Mouse (Mus musculus) midbrain, embryonic 15.5 days (tissue): ENCODE measurements around the gene Rai1. TPM values are rescaled to one million over a fixed set of nuclear protein-coding genes. Genes with fewer than 3 reads are reported as not detected.

Experiments
- ATAC-seq: fragments of 200-750 bp; cut with Nextera tagmentation; replicated peaks from 2 replicates; pipeline ENCODE4 v1.8.0; 2017; ENCODE audit warnings: moderate TSS enrichment
- H3K27ac ChIP-seq: fragments of 300-500 bp; sonication (generic); 2 replicates; pipeline ENCODE4 v1.5.1; 2015; ENCODE audit warnings: mild to moderate bottlenecking, inconsistent platforms
- H3K27me3 ChIP-seq: fragments of 300-500 bp; sonication (generic); replicated peaks from 2 replicates; pipeline ENCODE4 v1.6.1; 2015; ENCODE audit warnings: inconsistent platforms
- H3K36me3 ChIP-seq: fragments of 300-500 bp; sonication (generic); replicated peaks from 2 replicates; pipeline ENCODE4 v1.6.1; 2015; ENCODE audit warnings: inconsistent platforms
- H3K4me1 ChIP-seq: fragments of 300-500 bp; sonication (generic); 2 replicates; pipeline ENCODE4 v1.6.1; 2015; ENCODE audit warnings: inconsistent platforms
- H3K4me2 ChIP-seq: fragments of 300-500 bp; sonication (generic); 2 replicates; pipeline ENCODE4 v1.6.1; 2015; ENCODE audit warnings: inconsistent platforms, mild to moderate bottlenecking, moderate library complexity
- H3K4me3 ChIP-seq: fragments of 300-500 bp; sonication (generic); 2 replicates; pipeline ENCODE4 v1.5.1; 2015; ENCODE audit warnings: mild to moderate bottlenecking, inconsistent platforms
- H3K9ac ChIP-seq: fragments of 300-500 bp; sonication (generic); 2 replicates; pipeline ENCODE4 v1.6.1; 2015; ENCODE audit warnings: mild to moderate bottlenecking, inconsistent platforms
- H3K9me3 ChIP-seq: fragments of 300-500 bp; sonication (generic); 2 replicates; pipeline ENCODE4 v1.6.1; 2016; ENCODE audit warnings: inconsistent platforms
- WGBS: fragments of 180-500 bp; shearing (Covaris S2); methylation state at CpG from one replicate; pipeline ENCODE4 v1.1.7; 2015; ENCODE audit warnings: mixed read lengths; 5-methylcytosine and 5-hydroxymethylcytosine counted together
- microRNA-seq: library from miRNA; unstranded; fragments of <30 nt; microRNA quantifications from one replicate; pipeline ENCODE4, GENCODE M21; 2016
- polyA plus RNA-seq: library from polyadenylated mRNA; unstranded; fragments of >200 nt; fragmentation: Nextera tagmentation; extraction: Ambion mirVana; gene quantifications from 2 replicates; pipeline ENCODE4 v1.2.1, GENCODE M21; 2015

The Rai1 gene
- polyA plus RNA-seq, 1 experiment from 2014 or later: 34.7 TPM

DNA sequence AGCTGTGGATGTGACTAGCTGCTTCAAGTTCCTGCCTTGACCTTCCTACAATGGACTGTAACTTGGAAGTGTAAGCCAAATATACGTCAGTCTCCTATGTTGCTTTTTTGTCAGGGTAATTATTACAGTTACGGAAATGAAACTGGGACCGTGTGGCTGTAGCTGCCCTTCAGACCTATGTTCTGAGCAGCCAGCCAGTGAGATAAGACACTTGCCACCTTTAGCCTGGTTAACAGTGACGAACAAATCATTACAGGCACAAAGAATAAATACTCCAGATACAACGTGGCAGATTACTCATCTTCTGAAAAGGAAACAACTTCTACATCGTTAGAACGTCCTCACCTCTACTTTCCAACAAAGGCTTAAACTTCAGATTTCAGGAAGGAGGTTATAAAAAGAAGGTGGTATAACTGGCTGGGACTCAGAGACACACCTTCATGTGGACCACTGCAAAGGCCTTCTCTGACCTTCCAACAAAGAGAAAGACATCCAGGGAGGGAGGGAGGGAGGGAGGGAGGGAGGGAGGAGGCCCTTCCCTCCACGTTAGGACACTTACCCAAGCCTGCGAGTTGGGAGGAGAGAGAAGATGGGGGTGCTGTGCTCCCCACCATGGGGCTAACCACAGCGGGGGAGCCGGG, 139.8 kb downstream of the Rai1 start:
- no peaks in the 10 kb centered on the region for H3K27me3 ChIP-seq
- H3K4me1 ChIP-seq: peaks cover 16% of the 10 kb centered on the region
- no peaks in the 10 kb centered on the region for H3K9me3 ChIP-seq
- 71% methylated on average over 11 of the region's 11 CpGs for WGBS
- no peak for ATAC-seq
- no peak overlapping the region for H3K9ac ChIP-seq
- no peak overlapping the region for H3K27ac ChIP-seq
- no peak overlapping the region for H3K4me3 ChIP-seq
- 0 out of 2 replicates have a peak, but pooled peaks cover 22% of the 10 kb centered on the region for H3K36me3 ChIP-seq
- no peak overlapping the region for H3K4me2 ChIP-seq

DNA sequence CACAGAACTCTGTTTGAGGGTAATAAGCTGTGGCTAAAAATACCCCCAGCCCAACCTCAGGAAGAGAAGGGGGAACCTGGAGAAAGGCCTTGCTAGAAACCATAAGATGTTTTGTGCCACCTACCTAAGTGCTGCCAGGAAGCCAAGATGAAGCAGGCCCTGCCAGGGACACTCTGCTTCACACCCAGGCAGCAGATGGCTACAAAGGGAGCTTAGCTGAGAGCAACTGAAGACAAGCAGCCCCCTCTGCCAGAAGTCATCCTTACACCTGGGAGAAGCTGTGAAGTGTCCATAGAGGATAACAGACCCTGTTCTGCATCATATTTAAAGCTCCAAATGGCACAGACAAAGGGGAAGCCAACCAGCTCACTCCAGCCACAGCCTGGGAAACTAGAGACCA, 141.3 kb downstream of the Rai1 start:
- Histone ChIP-seq H3K9me3 (no peaks in the 10 kb centered on the region), H3K4me1 (peaks cover 16% of the 10 kb centered on the region), H3K4me2 (no peak overlapping the region), H3K36me3 (0 out of 2 replicates have a peak, but pooled peaks cover 15% of the 10 kb centered on the region), H3K4me3 (no peak overlapping the region), H3K27me3 (no peaks in the 10 kb centered on the region), H3K27ac (no peak overlapping the region), H3K9ac (no peak overlapping the region)
- ATAC-seq: no peak

DNA sequence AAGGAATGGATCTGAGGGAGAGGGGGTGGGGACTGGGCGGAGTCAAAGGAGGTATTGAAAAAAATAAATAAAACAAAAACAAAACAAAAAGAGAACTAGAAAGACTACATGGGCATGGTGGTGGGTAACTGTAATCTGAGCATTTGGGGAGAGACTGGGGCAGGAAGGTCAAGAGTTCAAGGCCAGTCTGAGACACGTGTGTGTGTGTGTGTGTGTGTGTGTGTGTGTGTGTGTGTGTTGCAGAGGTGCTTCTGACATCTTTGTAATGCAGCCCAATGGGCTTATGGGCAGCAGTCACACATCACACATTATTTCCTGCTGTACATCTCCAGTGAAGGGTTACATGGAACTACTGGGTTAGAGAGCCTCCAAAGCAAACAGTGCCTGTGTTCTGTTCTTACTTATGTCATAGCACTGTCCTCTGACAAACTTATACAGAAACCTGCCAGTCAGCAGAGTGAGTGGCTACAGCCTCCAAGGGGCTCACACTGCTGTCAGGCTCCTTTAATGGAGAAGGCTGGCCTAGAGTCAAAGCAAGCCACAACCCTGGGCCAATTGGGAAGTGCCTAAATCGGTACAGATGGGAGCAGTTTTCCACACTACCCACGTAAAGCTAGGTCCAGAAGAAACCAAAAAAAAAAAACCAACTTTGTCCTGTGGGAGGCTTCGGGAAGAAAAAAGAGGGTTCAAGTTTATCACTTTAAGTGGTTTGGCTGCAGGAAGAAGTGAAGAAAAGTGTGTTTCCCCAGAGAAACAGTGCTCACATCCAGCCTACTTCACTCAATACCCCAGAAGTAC, 143.1 kb downstream of the Rai1 start:
- no peak overlapping the region for H3K4me2 ChIP-seq
- 41% methylated on average over 5 of the region's 5 CpGs for WGBS

More for the DNA sequence above, 143.1 kb downstream of the Rai1 start:
- Histone ChIP-seq H3K9ac (no peak overlapping the region), H3K27ac (peak overlapping the region; percentile 69), H3K4me3 (no peak overlapping the region), H3K4me1 (peaks cover 16% of the 10 kb centered on the region), H3K27me3 (no peaks in the 10 kb centered on the region), H3K9me3 (no peaks in the 10 kb centered on the region), H3K36me3 (0 out of 2 replicates have a peak, but pooled peaks cover 6% of the 10 kb centered on the region)
- no peak for ATAC-seq

Small RNAs within 50 kb of the gene (microRNA-seq; reads per million reads assigned to microRNA genes)
- gene Mir6921: not detected
- not detected for gene Mir6922

Other genes starting within 250 kb of the Rai1 start
- gene Med9, start 156.8 kb upstream of the Rai1 start, polyA plus RNA-seq: 32.4 and 33.7 TPM in 2 replicates
- 1.2 and 1.6 TPM in 2 replicates for gene Rasd1, start 140.1 kb upstream of the Rai1 start, polyA plus RNA-seq
- 8.1 and 8.4 TPM in 2 replicates for gene Pemt, start 58.5 kb upstream of the Rai1 start, polyA plus RNA-seq
- 37.0 and 38.3 TPM in 2 replicates for gene Srebf1, start 117.6 kb downstream of the Rai1 start, polyA plus RNA-seq
- 72.6 and 73.3 TPM in 2 replicates for gene Tom1l2, start 247.9 kb downstream of the Rai1 start, polyA plus RNA-seq
- gene Drc3, start 248.3 kb downstream of the Rai1 start, polyA plus RNA-seq: 6.1 and 6.3 TPM in 2 replicates